Mouse (Mus musculus) G1E (cell line): ENCODE data around the gene Ccl17. TPM values are rescaled to one million over a fixed set of nuclear protein-coding genes. Genes with fewer than 3 reads are reported as not detected.

Experiments used
- ATAC-seq: 2 replicates; pipeline ENCODE4 v1.8.0; 2016; ENCODE audit warnings: mild to moderate bottlenecking; ENCODE audit not compliant: insufficient number of reproducible peaks, poor library complexity, low FRiP score, severe bottlenecking; ENCODE audit errors: extremely low read depth
- DNase-seq: peaks from one replicate; pipeline ENCODE4 v3.0.0; 2012; ENCODE audit warnings: low spot score
- H3K27me3 ChIP-seq: 2 replicates; pipeline ENCODE4 v1.6.1; 2012; ENCODE audit warnings: mild to moderate bottlenecking, low read length, inconsistent platforms; ENCODE audit not compliant: insufficient read depth
- H3K36me3 ChIP-seq: replicated peaks from 2 replicates; pipeline ENCODE3; 2012; ENCODE audit warnings: mild to moderate bottlenecking, inconsistent platforms
- H3K4me1 ChIP-seq: 2 replicates; pipeline ENCODE4 v1.6.1; 2012; ENCODE audit warnings: low read depth, low read length, inconsistent platforms, mixed read lengths; ENCODE audit not compliant: insufficient read depth
- H3K4me3 ChIP-seq: 2 replicates; pipeline ENCODE4 v1.5.1; 2012; ENCODE audit warnings: low read depth, mild to moderate bottlenecking, inconsistent platforms, low read length, moderate library complexity, mixed read lengths
- H3K9me3 ChIP-seq: replicated peaks from 2 replicates; pipeline ENCODE4 v1.6.1; 2012; ENCODE audit warnings: inconsistent platforms
- CTCF ChIP-seq: IDR thresholded peaks from 2 replicates; pipeline ENCODE4 v1.5.1; 2012; ENCODE audit warnings: low read depth, low read length, inconsistent platforms, mixed read lengths
- GATA1 ChIP-seq: IDR thresholded peaks from 2 replicates; pipeline ENCODE4 v1.6.1; 2012; ENCODE audit warnings: borderline replicate concordance, low read length, inconsistent platforms, mixed read lengths
- GATA2 ChIP-seq: IDR thresholded peaks from 2 replicates; pipeline ENCODE4 v1.6.1; 2012; ENCODE audit warnings: low read depth, low read length, inconsistent platforms, borderline replicate concordance
- POLR2AphosphoS5 ChIP-seq: IDR thresholded peaks from 2 replicates; pipeline ENCODE4 v1.6.1; 2012; ENCODE audit warnings: low read depth, low read length, inconsistent platforms; ENCODE audit not compliant: insufficient replicate concordance
- TAL1 ChIP-seq: conservative IDR thresholded peaks from 2 replicates; pipeline ENCODE4 v1.6.1; 2012; ENCODE audit warnings: low read depth, low read length, inconsistent platforms, mixed read lengths
- polyA plus RNA-seq: library from polyadenylated mRNA; stranded (reverse); fragments of >175 nt; gene quantifications from 2 replicates; pipeline ENCODE4 v1.2.3, GENCODE M21; 2012
- total RNA-seq, 2 experiments: library from RNA; stranded (forward) in 1 of 2; stranded (reverse) in 1 of 2; fragments of 200-1000 nt in 1 of 2; fragments of >200 nt in 1 of 2; fragmentation: Nextera tagmentation in 1 of 2; gene quantifications; 2 replicates each; pipeline ENCODE4 v1.2.3; 2014 to 2017

The Ccl17 gene
- total and polyA plus RNA-seq, 3 experiments: not detected

GRCm38 (mm10) chr8:94787524-94788501 is 22.4 kb upstream of the Ccl17 start:
- DNase-seq (no peak), ATAC-seq (peak; percentile 28; the same call in 1 of the 2 replicates)
- H3K27me3 ChIP-seq: peaks cover 32% of the 10 kb centered on the region
- no peaks in the 10 kb centered on the region for H3K9me3 ChIP-seq
- TF ChIP-seq GATA2 (no peak), TAL1 (no peak), CTCF (no peak), GATA1 (no peak)
- no peak overlapping the region for H3K4me3 ChIP-seq
- H3K4me1 ChIP-seq: peaks cover 10% of the 10 kb centered on the region
- H3K36me3 ChIP-seq: no peaks in the 10 kb centered on the region

GRCm38 (mm10) chr8:94789256-94789955 is 20.8 kb upstream of the Ccl17 start:
- TF ChIP-seq TAL1: no peak
- TF ChIP-seq CTCF: no peak
- peaks cover 29% of the 10 kb centered on the region for H3K27me3 ChIP-seq
- DNase-seq: no peak
- no peak overlapping the region for H3K4me3 ChIP-seq
- H3K9me3 ChIP-seq: no peaks in the 10 kb centered on the region
- no peak for ATAC-seq
- H3K4me1 ChIP-seq: peaks cover 10% of the 10 kb centered on the region
- no peaks in the 10 kb centered on the region for H3K36me3 ChIP-seq

GRCm38 (mm10) chr8:94794368-94794767 is 15.9 kb upstream of the Ccl17 start:
- Histone ChIP-seq H3K27me3 (peaks cover 6% of the 10 kb centered on the region), H3K4me1 (no peaks in the 10 kb centered on the region), H3K36me3 (no peaks in the 10 kb centered on the region), H3K4me3 (no peak overlapping the region), H3K9me3 (no peaks in the 10 kb centered on the region)
- ATAC-seq (no peak), DNase-seq (no peak)
- TF ChIP-seq GATA2: no peak
- no peak for TF ChIP-seq GATA1
- no peak for TF ChIP-seq CTCF
- no peak for TF ChIP-seq TAL1
- no peak for TF ChIP-seq POLR2AphosphoS5

GRCm38 (mm10) chr8:94794782-94795181 is 15.5 kb upstream of the Ccl17 start:
- DNase-seq (no peak), ATAC-seq (no peak)
- no peak for TF ChIP-seq POLR2AphosphoS5
- TF ChIP-seq TAL1: no peak
- no peak for TF ChIP-seq GATA1
- no peak for TF ChIP-seq CTCF
- TF ChIP-seq GATA2: no peak
- Histone ChIP-seq H3K36me3 (no peaks in the 10 kb centered on the region), H3K9me3 (no peaks in the 10 kb centered on the region), H3K27me3 (peaks cover 6% of the 10 kb centered on the region; the same call in 1 of the 2 replicates), H3K4me1 (no peaks in the 10 kb centered on the region), H3K4me3 (no peak overlapping the region)

GRCm38 (mm10) chr8:94800278-94800968 is 9.8 kb upstream of the Ccl17 start:
- Histone ChIP-seq H3K4me3 (no peak overlapping the region), H3K9me3 (no peaks in the 10 kb centered on the region), H3K27me3 (peaks cover 4% of the 10 kb centered on the region; the same call in 1 of the 2 replicates), H3K4me1 (peaks cover 13% of the 10 kb centered on the region), H3K36me3 (no peaks in the 10 kb centered on the region)
- TF ChIP-seq GATA1 (no peak), TAL1 (no peak)
- DNase-seq (no peak), ATAC-seq (peak; percentile 59)

GRCm38 (mm10) chr8:94801293-94802095 is 8.8 kb upstream of the Ccl17 start:
- Histone ChIP-seq H3K4me1 (peaks cover 13% of the 10 kb centered on the region), H3K4me3 (no peak overlapping the region), H3K27me3 (peaks cover 4% of the 10 kb centered on the region; the same call in 1 of the 2 replicates), H3K9me3 (no peaks in the 10 kb centered on the region), H3K36me3 (no peaks in the 10 kb centered on the region)
- TF ChIP-seq GATA2: no peak
- TF ChIP-seq CTCF: no peak
- TF ChIP-seq TAL1: no peak
- TF ChIP-seq POLR2AphosphoS5: no peak
- no peak for TF ChIP-seq GATA1
- ATAC-seq (no peak), DNase-seq (no peak)
